Comparison of ENCODE assay signal across 27 mouse cellular contexts in the genomic region with DNA sequence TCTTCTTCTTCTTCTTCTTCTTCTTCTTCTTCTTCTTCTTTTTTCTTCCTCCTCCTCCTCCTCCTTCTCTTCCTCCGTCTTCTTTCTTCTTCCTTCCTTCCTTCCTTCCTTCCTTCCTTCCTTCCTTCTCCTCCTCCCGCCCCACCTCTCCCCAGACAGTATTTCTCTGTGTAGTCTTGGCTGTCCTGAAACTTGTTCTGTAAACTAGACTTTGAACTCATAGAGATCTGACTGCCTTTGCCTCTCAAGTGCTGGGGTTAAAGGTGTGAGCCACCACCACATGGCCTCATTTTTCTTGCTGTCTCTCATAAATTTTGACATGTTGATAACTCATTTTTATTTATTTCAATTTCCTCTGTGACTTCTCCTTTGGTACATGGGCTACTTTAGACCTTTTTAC. TPM values are rescaled to one million over a fixed set of nuclear protein-coding genes. Genes with fewer than 3 reads are reported as not detected.
"Had no signal": no experiment of that assay in that cellular context is flagged by ENCODE, and none has a peak within 500 bp of the region (broad histone marks: within the 10 kb centered on the region; RNA-seq: fewer than 3 reads in every experiment).

No protein-coding gene starts in this region.

- H3K9me3 ChIP-seq: heart, embryonic 12.5 days; hindbrain, embryonic 10.5 days; hindbrain, embryonic 12.5 days; kidney, embryonic 15.5 days; limb, embryonic 13.5 days; limb, embryonic 15.5 days had no signal

- ATAC-seq: forebrain, embryonic 16.5 days; hindbrain, embryonic 16.5 days; inflammation-experienced regulatory T-cells, adult 6 months had no signal

- H3K4me2 ChIP-seq: heart, embryonic 12.5 days; hindbrain, embryonic 12.5 days; hindbrain, embryonic 14.5 days; kidney, embryonic 15.5 days; limb, embryonic 13.5 days; limb, embryonic 15.5 days; liver, embryonic 11.5 days had no signal

- H3K27ac ChIP-seq: gastrocnemius, adult 2 months; heart, adult 2 months; hindbrain, embryonic 10.5 days; hindbrain, embryonic 12.5 days; hindbrain, embryonic 14.5 days; kidney, embryonic 15.5 days; limb, embryonic 13.5 days; limb, embryonic 15.5 days; liver, embryonic 14.5 days had no signal

- H3K4me1 ChIP-seq: heart, embryonic 12.5 days; hindbrain, embryonic 10.5 days; hindbrain, embryonic 12.5 days; kidney, embryonic 15.5 days; limb, embryonic 13.5 days; limb, embryonic 15.5 days had no signal

- H3K4me3 ChIP-seq: gastrocnemius, adult 2 months; heart, adult 2 months; heart, embryonic 12.5 days; hindbrain, embryonic 10.5 days; hindbrain, embryonic 12.5 days; kidney, embryonic 15.5 days; limb, embryonic 13.5 days; limb, embryonic 15.5 days had no signal

- DNase-seq: gastrocnemius, adult 2 months; gastrocnemius, postnatal 10 days; gastrocnemius, postnatal 25 days; heart, adult 2 months; heart, postnatal 10 days; heart, postnatal 4 days; kidney, adult 11 months; kidney, adult 8-10 months; kidney, postnatal 10 days; kidney, postnatal 25 days; layer of hippocampus, adult 9-11 months; layer of hippocampus, postnatal 36 days; left cerebral cortex, postnatal 4 days had no signal

- H3K9ac ChIP-seq: heart, embryonic 12.5 days; hindbrain, embryonic 12.5 days; hindbrain, embryonic 14.5 days; kidney, embryonic 15.5 days; limb, embryonic 13.5 days; limb, embryonic 15.5 days; liver, embryonic 14.5 days had no signal

- H3K27me3 ChIP-seq: heart, embryonic 12.5 days; hindbrain, embryonic 12.5 days; kidney, embryonic 15.5 days; limb, embryonic 13.5 days; limb, embryonic 15.5 days had no signal

RNA-seq across cellular contexts. Expression of gene Cplx1, which starts 12.7 kb away (rescaled TPM):
- total RNA-seq: gastrocnemius, adult 2 months; gastrocnemius, postnatal 25 days; granulocyte monocyte progenitor cell, adult 5-6 weeks; heart, postnatal 25 days had no signal
- polyA plus RNA-seq: inflammation-experienced regulatory T-cells, adult 6 months; liver, embryonic 11.5 days; liver, embryonic 14.5 days had no signal
